In the genomic region with DNA sequence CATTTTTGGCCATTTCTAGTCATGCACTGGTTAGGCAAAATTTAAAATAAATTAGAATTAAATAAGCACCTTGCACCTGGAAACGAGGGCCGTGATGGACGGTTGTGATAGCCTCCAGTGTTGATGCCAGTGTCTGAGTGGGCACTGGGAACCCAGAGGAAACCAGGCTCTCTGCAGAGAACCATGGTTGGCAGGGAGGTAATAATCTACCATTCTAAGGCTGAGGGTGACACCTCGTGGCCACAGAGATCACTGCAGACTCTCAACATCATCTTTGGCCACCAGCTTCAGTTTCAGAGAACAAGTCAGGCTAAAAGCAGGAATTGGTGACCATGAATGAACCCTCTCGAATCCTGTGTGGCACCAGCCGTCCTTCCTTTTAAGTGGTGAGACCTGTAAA, we compare ENCODE assay signal across 9 mouse cellular contexts. TPM values are rescaled to one million over a fixed set of nuclear protein-coding genes. Genes with fewer than 3 reads are reported as not detected.
DNase-seq lines count a peak whose midpoint lies in the region; ATAC-seq and TF ChIP-seq lines count a peak whose summit lies in the region.
"Had no signal": no experiment of that assay in that cellular context is flagged by ENCODE, and none has a peak within 500 bp of the region (broad histone marks: within the 10 kb centered on the region; RNA-seq: fewer than 3 reads in every experiment).

No protein-coding gene starts in this region.

- no peak for TF ChIP-seq POLR2A in heart, adult 2 months (IDR thresholded peaks at IDR 0.05; ENCODE audit: insufficient read depth, low read depth, low read length)

- H3K4me1 ChIP-seq in heart, adult 2 months (ENCODE audit: control insufficient read depth, insufficient read depth, low read length), result no peaks in the 10 kb centered on the region
- H3K4me1 ChIP-seq in heart, embryonic 10.5 days, result peaks cover 5% of the 10 kb centered on the region; the same call in 1 of the 2 replicates
- no peaks in the 10 kb centered on the region for H3K4me1 ChIP-seq in embryonic facial prominence, embryonic 11.5 days (ENCODE audit: control insufficient read depth, insufficient read depth, low read length)
- H3K4me1 ChIP-seq: neural tube, embryonic 13.5 days had no signal

- no peak overlapping the region for H3K4me2 ChIP-seq in embryonic facial prominence, embryonic 11.5 days (ENCODE audit: low read depth, low read length)
- H3K4me2 ChIP-seq: neural tube, embryonic 13.5 days had no signal

- H3K9me3 ChIP-seq in heart, embryonic 10.5 days, result no peaks in the 10 kb centered on the region
- H3K9me3 ChIP-seq in embryonic facial prominence, embryonic 11.5 days (replicated peaks; ENCODE audit: control insufficient read depth, low read length), result no peaks in the 10 kb centered on the region
- H3K9me3 ChIP-seq: neural tube, embryonic 13.5 days had no signal

- no peak overlapping the region for H3K9ac ChIP-seq in heart, adult 2 months (ENCODE audit: low read depth, low read length)
- no peak overlapping the region for H3K9ac ChIP-seq in embryonic facial prominence, embryonic 11.5 days (replicated peaks; ENCODE audit: low read length)
- H3K9ac ChIP-seq: neural tube, embryonic 13.5 days had no signal

- no peaks in the 10 kb centered on the region for H3K36me3 ChIP-seq in heart, adult 2 months (ENCODE audit: control insufficient read depth, insufficient read depth, low read length)
- no peaks in the 10 kb centered on the region for H3K36me3 ChIP-seq in heart, embryonic 10.5 days
- no peaks in the 10 kb centered on the region for H3K36me3 ChIP-seq in embryonic facial prominence, embryonic 11.5 days (replicated peaks; ENCODE audit: control insufficient read depth, insufficient read depth, low read depth, low read length)
- H3K36me3 ChIP-seq: neural tube, embryonic 13.5 days had no signal

- H3K4me3 ChIP-seq in heart, adult 2 months, result no peak overlapping the region
- H3K4me3 ChIP-seq in heart, embryonic 10.5 days, result no peak overlapping the region
- H3K4me3 ChIP-seq in embryonic facial prominence, embryonic 11.5 days (ENCODE audit: low read depth, low read length), result no peak overlapping the region
- H3K4me3 ChIP-seq: neural tube, embryonic 13.5 days had no signal

- peak; percentile 80; the same call in 1 of the 2 replicates for TF ChIP-seq EP300 in heart, adult 2 months (IDR thresholded peaks at IDR 0.05; ENCODE audit: insufficient read depth, low read depth, low read length)

- TF ChIP-seq CTCF in heart, adult 2 months (IDR thresholded peaks at IDR 0.05), result peak; percentile 90

- peak; percentile 51 to 69 for DNase-seq in heart, adult 2 months
- no peak for DNase-seq in heart, embryonic 10.5 days (ENCODE audit: low spot score)
- DNase-seq in adrenal gland, postnatal 14 days, result peak; percentile 68
- DNase-seq in embryonic facial prominence, embryonic 11.5 days (ENCODE audit: low spot score), result peak; percentile 77
- DNase-seq in heart, postnatal 14 days, result peak; percentile 66 to 76
- DNase-seq in layer of hippocampus, postnatal 14 days (ENCODE audit: low spot score in 2 of 2), result peak; percentile 76 to 85
- peak; percentile 63 for DNase-seq in right cerebral cortex, postnatal 25 days

- intact Hi-C loops in heart, adult 2 months (cut with DNase I), result loop anchor here (5.0 to 10.0 kb wide), 6 partner anchors 179 to 1219 kb away; partner anchors contain the start of gene Alk
- intact Hi-C loops in heart, postnatal 14 days (cut with DNase I), result loop anchor here (1.0 to 10.0 kb wide), 5 partner anchors 175 to 1221 kb away; no protein-coding TSS in a partner anchor

- H3K27ac ChIP-seq in heart, adult 2 months, result no peak overlapping the region
- no peak overlapping the region for H3K27ac ChIP-seq in heart, embryonic 10.5 days
- H3K27ac ChIP-seq in embryonic facial prominence, embryonic 11.5 days (replicated peaks; ENCODE audit: low read depth, low read length), result no peak overlapping the region
- H3K27ac ChIP-seq: neural tube, embryonic 13.5 days had no signal

- no peak for ATAC-seq in embryonic facial prominence, embryonic 11.5 days (replicated peaks; ENCODE audit: insufficient number of reproducible peaks, low FRiP score, low TSS enrichment, low read depth)
- ATAC-seq in megakaryocyte progenitor cell, adult 5-6 weeks (replicated peaks; ENCODE audit: poor library complexity), result peak; percentile 99

- H3K27me3 ChIP-seq in heart, adult 2 months (ENCODE audit: control insufficient read depth, insufficient read depth, low read length), result no peaks in the 10 kb centered on the region
- peaks cover 12% of the 10 kb centered on the region; the same call in 1 of the 2 replicates for H3K27me3 ChIP-seq in heart, embryonic 10.5 days (ENCODE audit: insufficient read depth, poor library complexity, severe bottlenecking)
- no peaks in the 10 kb centered on the region for H3K27me3 ChIP-seq in embryonic facial prominence, embryonic 11.5 days (ENCODE audit: control insufficient read depth, insufficient read depth, low read length)
- H3K27me3 ChIP-seq: neural tube, embryonic 13.5 days had no signal

- no peaks in the 10 kb centered on the region for H3K79me2 ChIP-seq in heart, adult 2 months (replicated peaks; ENCODE audit: control insufficient read depth, insufficient read depth, low read length)

- 6% methylated on average over 6 of the region's 6 CpGs for WGBS in heart, adult 2 months
- 21% methylated on average over 6 of the region's 6 CpGs for WGBS in heart, embryonic 10.5 days
- 22% methylated on average over 6 of the region's 6 CpGs for WGBS in embryonic facial prominence, embryonic 11.5 days

RNA-seq across cellular contexts. Expression of gene Ypel5, which starts 54.5 kb away (rescaled TPM):
- total RNA-seq in heart, adult 2 months (2021), result 10 to 100 TPM; 35.6 to 36.4 TPM
- 26.6 and 30.8 TPM in 2 replicates for polyA plus RNA-seq in heart, adult 2 months (2012; rRNA removed)
- 34.7 and 44.9 TPM in 2 replicates for polyA plus RNA-seq in heart, embryonic 10.5 days (2016; fragmentation: Nextera tagmentation; extraction: Ambion mirVana)
- 57.1 and 58.6 TPM in 2 replicates for total RNA-seq in adrenal gland, postnatal 14 days (2021)
- polyA plus RNA-seq in embryonic facial prominence, embryonic 11.5 days (2014; fragmentation: Nextera tagmentation; extraction: Ambion mirVana), result 47.9 and 53.8 TPM in 2 replicates
- total RNA-seq in heart, postnatal 14 days (2021), result 10 to 100 TPM; 40.1 to 45.6 TPM
- total RNA-seq in layer of hippocampus, postnatal 14 days (2021), result 10 to 100 TPM; 62.9 to 66.0 TPM
- total RNA-seq in megakaryocyte progenitor cell, adult 5-6 weeks (2015), result 37.1 and 39.7 TPM in 2 replicates
- total RNA-seq in megakaryocyte progenitor cell, adult 5-6 weeks (2017), result 37.0 and 52.3 TPM in 2 replicates
